Mouse (Mus musculus): Measurements from ENCODE around the gene Spem2. TPM values are rescaled to one million over a fixed set of nuclear protein-coding genes. Genes with fewer than 3 reads are reported as not detected.

Spem2 gene
- polyA plus RNA-seq, 1 experiment from 2014 or later, result not detected

DNA sequence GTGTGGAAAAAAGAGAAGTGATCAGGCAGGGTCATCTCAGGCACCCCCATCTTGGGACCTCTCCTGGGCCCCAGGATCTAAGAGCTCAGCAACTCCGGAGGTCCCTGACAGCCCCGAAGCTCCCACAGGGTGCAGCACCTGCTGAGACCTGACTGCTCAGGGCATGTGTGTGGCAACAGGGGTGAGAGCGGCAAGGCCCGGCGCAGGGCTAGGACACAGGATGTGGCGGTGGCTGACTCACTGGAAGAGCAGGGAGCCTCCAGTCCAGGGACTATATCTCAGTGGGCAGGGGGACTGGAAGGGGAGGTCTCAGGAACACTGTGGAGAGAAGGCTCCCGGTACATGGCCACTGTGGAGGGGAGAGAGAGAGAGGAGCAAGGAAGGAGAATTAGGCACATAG is 20.3 kb downstream of the Spem2 start:
- ATAC-seq (ENCODE audit: low FRiP score, low TSS enrichment), result no peak
- 80% methylated on average over 7 of the region's 7 CpGs for whole genome bisulfite sequencing
- no peak overlapping the region for H3K9ac ChIP-seq (ENCODE audit: low read depth, low read length)
- no peaks in the 10 kb centered on the region for H3K9me3 ChIP-seq (ENCODE audit: control insufficient read depth, low read length)
- no peak overlapping the region for H3K27ac ChIP-seq (ENCODE audit: low read depth, low read length)
- H3K4me1 ChIP-seq (ENCODE audit: control insufficient read depth, insufficient read depth, low read length), result peaks cover 26% of the 10 kb centered on the region
- H3K36me3 ChIP-seq (ENCODE audit: control insufficient read depth, insufficient read depth, low read length), result no peaks in the 10 kb centered on the region
- H3K4me2 ChIP-seq (replicated peaks; ENCODE audit: low read depth, low read length), result no peak overlapping the region
- no peak overlapping the region for H3K4me3 ChIP-seq (ENCODE audit: low read length)
- H3K27me3 ChIP-seq (ENCODE audit: control insufficient read depth, insufficient read depth, low read length), result peaks cover 20% of the 10 kb centered on the region

DNA sequence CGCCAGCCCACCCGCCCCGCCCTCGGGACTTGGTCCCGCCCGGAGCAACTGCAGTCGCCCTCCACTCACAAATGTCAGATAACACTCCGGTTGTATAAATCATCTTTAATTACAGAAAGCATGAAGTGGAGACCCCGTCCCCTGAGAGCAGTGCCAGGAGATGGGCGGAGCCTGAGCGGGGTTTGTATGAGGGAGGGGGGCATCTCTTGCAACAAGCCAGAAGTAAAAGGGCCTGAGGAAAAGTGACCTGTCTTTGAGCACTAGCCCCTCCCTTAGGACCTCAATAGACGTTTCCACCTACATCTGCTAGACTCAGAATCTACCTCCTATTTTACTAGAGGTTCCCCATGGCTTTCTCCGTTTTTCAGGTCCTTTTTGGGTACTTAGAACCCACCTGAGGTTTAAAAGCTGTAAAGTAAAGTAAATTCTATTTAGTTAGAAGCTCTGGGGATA is 22.3 kb downstream of the Spem2 start:
- no peak for ATAC-seq (ENCODE audit: low FRiP score, low TSS enrichment)
- Histone ChIP-seq H3K27me3 (ENCODE audit: control insufficient read depth, insufficient read depth, low read length) (peaks cover 10% of the 10 kb centered on the region), H3K9ac (ENCODE audit: low read depth, low read length) (peak overlapping the region; percentile 62; the same call in 1 of the 2 replicates)

DNA sequence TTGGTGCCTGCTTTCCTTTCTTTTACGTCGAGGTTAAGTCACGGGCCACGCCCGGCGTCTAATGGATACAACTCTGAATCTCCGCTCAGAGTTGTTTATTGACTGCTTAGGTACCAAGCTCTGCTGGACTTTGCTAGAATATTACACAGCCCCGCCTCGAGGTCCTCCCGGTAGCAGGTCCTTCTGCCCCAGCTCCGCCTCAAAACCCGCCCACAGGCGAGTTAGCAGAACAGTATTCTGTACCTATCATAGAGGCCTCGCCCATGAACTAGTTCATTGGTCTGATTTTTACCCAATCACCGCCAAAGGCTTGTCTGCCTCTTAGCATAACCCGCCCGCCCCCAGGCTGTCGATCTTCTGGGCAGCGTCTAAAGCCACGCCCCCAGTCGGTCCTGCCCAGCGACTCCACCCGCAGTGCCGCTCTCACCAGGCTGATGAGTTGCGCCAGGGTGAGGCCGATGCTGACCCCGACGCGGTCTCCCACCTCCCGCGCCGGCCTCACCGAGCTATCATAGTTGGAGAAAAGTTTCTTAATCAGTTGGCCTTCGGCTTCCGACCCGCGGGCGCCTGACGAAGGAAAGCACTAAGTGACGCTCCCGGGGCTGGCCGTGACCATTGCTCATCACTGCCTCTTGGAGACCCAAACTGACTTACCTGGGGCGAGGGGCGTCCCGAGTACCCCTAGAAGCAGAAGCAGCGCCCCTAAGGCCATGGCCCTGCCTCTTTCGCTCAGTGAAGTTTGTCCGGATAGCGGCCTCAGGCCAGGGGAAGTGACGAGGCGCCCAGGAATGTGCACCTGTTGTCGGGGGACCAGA is 22.9 kb downstream of the Spem2 start, which contains the start of gene Chrnb1:
Gene Chrnb1 (minus strand): TSS at position 776 of the 815 bp plus-strand sequence.
- peaks cover 13% of the 10 kb centered on the region for H3K4me1 ChIP-seq (ENCODE audit: control insufficient read depth, insufficient read depth, low read length)
- H3K27me3 ChIP-seq (ENCODE audit: control insufficient read depth, insufficient read depth, low read length), result peaks cover 10% of the 10 kb centered on the region
- peak; percentile 95 for ATAC-seq (ENCODE audit: low FRiP score, low TSS enrichment)
- peak within 1 kb of the TSS; percentile 54 for H3K4me3 ChIP-seq (ENCODE audit: low read length)
- H3K36me3 ChIP-seq (ENCODE audit: control insufficient read depth, insufficient read depth, low read length), result no peaks in the 10 kb centered on the region
- peak within 1 kb of the TSS; percentile 42; the same call in 1 of the 2 replicates for H3K27ac ChIP-seq (ENCODE audit: low read depth, low read length)
- H3K4me2 ChIP-seq (replicated peaks; ENCODE audit: low read depth, low read length), result peak within 1 kb of the TSS; percentile 94
- H3K9me3 ChIP-seq (ENCODE audit: control insufficient read depth, low read length), result no peaks in the 10 kb centered on the region
- H3K9ac ChIP-seq (ENCODE audit: low read depth, low read length), result peak within 1 kb of the TSS; percentile 62
- WGBS, result 2% methylated on average over 52 of the region's 52 CpGs

More for the DNA sequence above, 22.3 kb downstream of the Spem2 start:
- Histone ChIP-seq H3K4me1 (ENCODE audit: control insufficient read depth, insufficient read depth, low read length) (peaks cover 13% of the 10 kb centered on the region), H3K27ac (ENCODE audit: low read depth, low read length) (no peak overlapping the region), H3K9me3 (ENCODE audit: control insufficient read depth, low read length) (no peaks in the 10 kb centered on the region), H3K36me3 (ENCODE audit: control insufficient read depth, insufficient read depth, low read length) (no peaks in the 10 kb centered on the region), H3K4me2 (replicated peaks; ENCODE audit: low read depth, low read length) (peak overlapping the region; percentile 94), H3K4me3 (ENCODE audit: low read length) (peak overlapping the region; percentile 54)
- 2% methylated on average over 13 of the region's 13 CpGs for WGBS

DNA sequence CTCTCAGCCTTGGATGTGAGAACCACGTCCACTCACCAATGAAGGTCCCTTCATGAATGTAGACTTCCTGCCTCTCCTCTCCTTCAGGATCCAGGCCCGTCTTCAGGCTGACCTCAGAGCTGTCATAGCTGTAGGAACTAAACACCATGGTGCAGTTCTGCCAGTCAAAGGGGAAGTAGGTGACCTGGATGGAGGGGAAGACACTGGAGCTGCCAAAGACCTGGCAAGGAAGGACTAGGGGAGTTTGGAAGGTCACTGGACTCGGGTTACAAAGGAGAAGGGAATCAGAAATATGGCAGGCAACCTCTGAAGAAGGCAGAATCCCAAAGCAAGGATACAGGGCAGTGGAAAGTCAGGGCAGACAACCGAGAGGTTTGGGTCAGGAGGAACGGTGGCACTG is 24.8 kb downstream of the Spem2 start:
- no peak overlapping the region for H3K4me2 ChIP-seq (replicated peaks; ENCODE audit: low read depth, low read length)
- H3K4me1 ChIP-seq (ENCODE audit: control insufficient read depth, insufficient read depth, low read length), result no peaks in the 10 kb centered on the region; the same call in 1 of the 2 replicates
- no peaks in the 10 kb centered on the region for H3K36me3 ChIP-seq (ENCODE audit: control insufficient read depth, insufficient read depth, low read length)
- H3K9me3 ChIP-seq (ENCODE audit: control insufficient read depth, low read length), result no peaks in the 10 kb centered on the region
- 57% methylated on average over 5 of the region's 5 CpGs for WGBS
- H3K4me3 ChIP-seq (ENCODE audit: low read length), result no peak overlapping the region
- ATAC-seq (ENCODE audit: low FRiP score, low TSS enrichment), result no peak
- H3K27me3 ChIP-seq (ENCODE audit: control insufficient read depth, insufficient read depth, low read length), result peaks cover 10% of the 10 kb centered on the region
- H3K27ac ChIP-seq (ENCODE audit: low read depth, low read length), result no peak overlapping the region
- no peak overlapping the region for H3K9ac ChIP-seq (ENCODE audit: low read depth, low read length)

DNA sequence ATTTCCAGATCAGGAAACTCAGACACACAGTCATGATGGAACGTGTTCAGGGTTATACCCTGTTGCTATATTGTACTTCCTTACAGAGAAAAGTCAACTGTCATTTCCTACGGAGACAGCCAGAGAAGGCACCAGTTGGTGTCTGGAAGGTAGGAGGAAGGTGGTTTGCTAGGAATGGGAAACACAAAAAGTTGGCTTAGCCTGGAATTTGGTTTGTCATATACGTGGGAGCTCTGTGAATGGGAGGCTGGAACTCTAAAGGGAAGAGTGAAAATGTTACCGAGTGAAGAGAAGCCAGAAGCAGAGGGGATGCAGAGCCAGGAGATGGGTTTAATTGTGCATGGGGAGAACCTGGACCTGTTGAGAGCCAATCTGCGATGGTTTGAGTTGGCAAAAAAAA is 26.8 kb downstream of the Spem2 start:
- H3K27ac ChIP-seq (ENCODE audit: low read depth, low read length), result no peak overlapping the region
- H3K9ac ChIP-seq (ENCODE audit: low read depth, low read length), result no peak overlapping the region
- H3K4me1 ChIP-seq (ENCODE audit: control insufficient read depth, insufficient read depth, low read length), result no peaks in the 10 kb centered on the region; the same call in 1 of the 2 replicates
- H3K9me3 ChIP-seq (ENCODE audit: control insufficient read depth, low read length), result no peaks in the 10 kb centered on the region
- peaks cover 4% of the 10 kb centered on the region for H3K27me3 ChIP-seq (ENCODE audit: control insufficient read depth, insufficient read depth, low read length)
- H3K4me2 ChIP-seq (replicated peaks; ENCODE audit: low read depth, low read length), result no peak overlapping the region
- H3K36me3 ChIP-seq (ENCODE audit: control insufficient read depth, insufficient read depth, low read length), result no peaks in the 10 kb centered on the region
- H3K4me3 ChIP-seq (ENCODE audit: low read length), result no peak overlapping the region
- no peak for ATAC-seq (ENCODE audit: low FRiP score, low TSS enrichment)
- 71% methylated on average over 5 of the region's 5 CpGs for WGBS

DNA sequence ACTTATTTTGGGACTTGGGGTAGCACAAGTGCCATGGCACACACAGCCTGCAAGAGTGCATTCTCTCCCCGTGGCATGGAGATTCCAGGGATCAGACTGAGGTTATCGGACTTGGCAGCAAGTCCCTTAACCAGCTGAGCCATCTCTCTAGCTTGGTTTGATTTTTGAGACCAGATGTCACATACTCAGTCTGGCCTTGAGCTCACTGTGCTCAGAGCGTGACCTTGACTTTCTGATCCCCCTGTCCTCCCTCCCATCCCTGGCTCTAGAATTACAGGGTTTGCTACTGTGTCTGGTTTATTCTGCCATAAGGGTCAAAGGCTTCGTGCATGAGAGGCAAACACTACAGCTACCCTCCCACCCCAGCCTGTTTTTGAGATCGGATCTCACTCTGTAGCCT is 28.8 kb downstream of the Spem2 start:
- no peak overlapping the region for H3K4me3 ChIP-seq (ENCODE audit: low read length)
- WGBS, result 29% methylated on average over 5 of the region's 5 CpGs
- ATAC-seq (ENCODE audit: low FRiP score, low TSS enrichment), result 0 out of 2 replicates have a peak, but pooled peaks have one; percentile 32

DNA sequence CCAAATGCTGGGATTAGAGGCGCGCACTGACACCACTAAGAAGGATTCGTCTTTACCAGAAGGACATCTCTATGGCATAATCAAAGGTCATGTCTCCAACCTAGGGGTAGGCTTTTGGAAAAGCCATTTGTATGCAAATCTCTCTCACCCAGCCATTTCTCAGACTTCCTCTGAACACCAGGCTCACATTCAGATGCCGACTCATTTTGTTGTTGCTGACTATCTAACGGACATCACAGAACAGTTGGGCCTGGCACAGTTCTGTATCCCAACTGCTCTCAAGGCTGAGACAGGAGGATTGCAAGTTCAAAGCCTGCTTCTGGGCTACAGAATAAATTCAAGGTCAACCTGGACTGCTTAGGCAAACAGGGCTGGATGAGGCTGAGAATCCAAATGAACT is 31.0 kb downstream of the Spem2 start:
- no peaks in the 10 kb centered on the region for H3K36me3 ChIP-seq (ENCODE audit: control insufficient read depth, insufficient read depth, low read length)
- no peak overlapping the region for H3K4me2 ChIP-seq (replicated peaks; ENCODE audit: low read depth, low read length)
- no peak for ATAC-seq (ENCODE audit: low FRiP score, low TSS enrichment)
- H3K27ac ChIP-seq (ENCODE audit: low read depth, low read length), result no peak overlapping the region
- WGBS, result 91% methylated on average over 5 of the region's 5 CpGs
- H3K27me3 ChIP-seq (ENCODE audit: control insufficient read depth, insufficient read depth, low read length), result no peaks in the 10 kb centered on the region
- H3K9ac ChIP-seq (ENCODE audit: low read depth, low read length), result no peak overlapping the region
- no peak overlapping the region for H3K4me3 ChIP-seq (ENCODE audit: low read length)
- H3K9me3 ChIP-seq (ENCODE audit: control insufficient read depth, low read length), result no peaks in the 10 kb centered on the region
- H3K4me1 ChIP-seq (ENCODE audit: control insufficient read depth, insufficient read depth, low read length), result no peaks in the 10 kb centered on the region

More for the DNA sequence above, 28.8 kb downstream of the Spem2 start:
- Histone ChIP-seq H3K27me3 (ENCODE audit: control insufficient read depth, insufficient read depth, low read length) (no peaks in the 10 kb centered on the region), H3K36me3 (ENCODE audit: control insufficient read depth, insufficient read depth, low read length) (no peaks in the 10 kb centered on the region), H3K4me1 (ENCODE audit: control insufficient read depth, insufficient read depth, low read length) (no peaks in the 10 kb centered on the region), H3K9me3 (ENCODE audit: control insufficient read depth, low read length) (no peaks in the 10 kb centered on the region), H3K9ac (ENCODE audit: low read depth, low read length) (no peak overlapping the region), H3K27ac (ENCODE audit: low read depth, low read length) (no peak overlapping the region), H3K4me2 (replicated peaks; ENCODE audit: low read depth, low read length) (no peak overlapping the region)

DNA sequence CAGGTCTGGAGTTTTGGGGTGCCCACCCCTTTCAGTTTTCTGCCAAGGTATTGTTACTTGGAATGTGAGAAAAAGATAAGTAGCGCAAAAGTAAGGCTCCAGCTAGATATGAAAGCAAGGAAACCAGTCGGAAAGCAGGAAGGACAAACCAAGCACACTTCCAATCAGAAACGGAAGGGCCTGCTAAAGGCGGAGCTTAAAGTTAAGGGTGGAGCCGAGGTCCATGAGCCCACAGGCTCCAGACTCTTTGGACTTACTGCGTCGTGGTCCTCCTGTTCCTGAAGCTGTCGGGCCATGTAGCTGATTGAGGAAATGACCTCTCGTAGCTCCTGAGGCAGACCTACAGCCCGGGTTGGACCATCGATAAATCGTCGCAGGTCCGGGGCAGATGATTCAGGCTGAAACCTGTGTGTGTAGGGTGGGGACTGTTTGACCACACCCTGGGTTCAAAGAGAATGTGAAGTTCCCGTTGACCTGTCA is 33.4 kb downstream of the Spem2 start:
- H3K4me3 ChIP-seq (ENCODE audit: low read length), result no peak overlapping the region
- no peaks in the 10 kb centered on the region for H3K36me3 ChIP-seq (ENCODE audit: control insufficient read depth, insufficient read depth, low read length)
- H3K4me2 ChIP-seq (replicated peaks; ENCODE audit: low read depth, low read length), result peak overlapping the region; percentile 32
- no peak overlapping the region for H3K9ac ChIP-seq (ENCODE audit: low read depth, low read length)
- H3K27ac ChIP-seq (ENCODE audit: low read depth, low read length), result no peak overlapping the region
- WGBS, result 36% methylated on average over 15 of the region's 15 CpGs
- no peaks in the 10 kb centered on the region for H3K9me3 ChIP-seq (ENCODE audit: control insufficient read depth, low read length)
- no peaks in the 10 kb centered on the region for H3K27me3 ChIP-seq (ENCODE audit: control insufficient read depth, insufficient read depth, low read length)
- no peaks in the 10 kb centered on the region for H3K4me1 ChIP-seq (ENCODE audit: control insufficient read depth, insufficient read depth, low read length)
- ATAC-seq (ENCODE audit: low FRiP score, low TSS enrichment), result no peak

DNA sequence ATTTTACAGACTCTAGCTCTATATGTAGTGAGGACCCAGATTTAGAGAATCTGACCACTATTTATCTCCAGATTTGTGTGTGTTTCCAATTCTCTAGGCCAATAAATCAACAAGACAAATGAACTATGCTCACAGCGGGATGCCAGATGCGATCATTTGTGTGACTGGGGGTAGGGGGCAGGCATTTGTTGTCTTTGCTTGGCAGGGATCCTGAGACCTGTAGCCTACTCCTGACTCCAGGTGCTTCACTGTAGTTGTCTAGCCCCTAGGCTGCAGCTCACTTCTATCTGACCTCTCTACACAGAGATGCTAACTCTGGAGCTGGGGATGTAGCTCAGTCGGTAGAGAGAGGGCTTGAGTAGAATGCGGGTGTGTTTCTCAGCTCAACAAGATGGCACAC is 36.4 kb downstream of the Spem2 start:
- ATAC-seq (ENCODE audit: low FRiP score, low TSS enrichment), result no peak
- Histone ChIP-seq H3K9ac (ENCODE audit: low read depth, low read length) (no peak overlapping the region), H3K4me1 (ENCODE audit: control insufficient read depth, insufficient read depth, low read length) (peaks cover 14% of the 10 kb centered on the region), H3K4me2 (replicated peaks; ENCODE audit: low read depth, low read length) (no peak overlapping the region), H3K36me3 (ENCODE audit: control insufficient read depth, insufficient read depth, low read length) (0 out of 2 replicates have a peak, but pooled peaks cover 2% of the 10 kb centered on the region), H3K4me3 (ENCODE audit: low read length) (no peak overlapping the region), H3K9me3 (ENCODE audit: control insufficient read depth, low read length) (no peaks in the 10 kb centered on the region), H3K27ac (ENCODE audit: low read depth, low read length) (no peak overlapping the region), H3K27me3 (ENCODE audit: control insufficient read depth, insufficient read depth, low read length) (peaks cover 4% of the 10 kb centered on the region; the same call in 1 of the 2 replicates)
- WGBS, result 24% methylated on average over 4 of the region's 4 CpGs
